Mouse (Mus musculus): ENCODE results near the gene Rfpl4b. TPM values are rescaled to one million over a fixed set of nuclear protein-coding genes. Genes with fewer than 3 reads are reported as not detected.
"Not testable (repeated sequence)": the region's sequence is repeated elsewhere in the genome, so short reads cannot be mapped to it uniquely, and the experiment has no call there.

Rfpl4b gene
- polyA plus RNA-seq (2012; ENCODE audit: insufficient read depth, low replicate concordance) = not detected in 2 replicates

- no peaks in the 10 kb centered on the region for H3K4me1 ChIP-seq
- H3K4me3 ChIP-seq (replicated peaks) = no peak within 1 kb of the TSS
Measured at GRCm38 (mm10) chr10:38821679-38822078, at the start of gene Rfpl4b. Gene Rfpl4b, minus strand, starts transcription at chr10:38821779.

GRCm38 (mm10) chr10:38855186-38855585 is 33.6 kb upstream of the Rfpl4b start:
- H3K4me3 ChIP-seq (replicated peaks) = no peak overlapping the region
- H3K9me3 ChIP-seq = peaks cover 3% of the 10 kb centered on the region; the same call in 1 of the 2 replicates
- no peaks in the 10 kb centered on the region for H3K27me3 ChIP-seq (replicated peaks)
- TF ChIP-seq FLI1 (IDR thresholded peaks at IDR 0.05; ENCODE audit: low read length) = no peak
- no peak for TF ChIP-seq GATA1 (IDR thresholded peaks at IDR 0.05; ENCODE audit: borderline replicate concordance, low read length)
- H3K36me3 ChIP-seq (replicated peaks; ENCODE audit: low read length) = no peaks in the 10 kb centered on the region
- H3K4me1 ChIP-seq = no peaks in the 10 kb centered on the region

More at GRCm38 (mm10) chr10:38821679-38822078, at the start of gene Rfpl4b:
- TF ChIP-seq GATA1 (IDR thresholded peaks at IDR 0.05; ENCODE audit: borderline replicate concordance, low read length) = no peak
- no peak for TF ChIP-seq FLI1 (IDR thresholded peaks at IDR 0.05; ENCODE audit: low read length)
- H3K27me3 ChIP-seq (replicated peaks) = no peaks in the 10 kb centered on the region
- peaks cover 21% of the 10 kb centered on the region for H3K9me3 ChIP-seq
- no peaks in the 10 kb centered on the region for H3K36me3 ChIP-seq (replicated peaks; ENCODE audit: low read length)

- H3K4me3 ChIP-seq (replicated peaks); H3K36me3 ChIP-seq (replicated peaks; ENCODE audit: low read length); H3K4me1 ChIP-seq; H3K27me3 ChIP-seq (replicated peaks); H3K9me3 ChIP-seq: not testable (repeated sequence)
Measured at GRCm38 (mm10) chr10:38850006-38850405, 28.4 kb upstream of the Rfpl4b start.

GRCm38 (mm10) chr10:38848884-38849499 is 27.4 kb upstream of the Rfpl4b start:
- peaks cover 3% of the 10 kb centered on the region; the same call in 1 of the 2 replicates for H3K9me3 ChIP-seq
- no peaks in the 10 kb centered on the region for H3K27me3 ChIP-seq (replicated peaks)
- TF ChIP-seq FLI1 (IDR thresholded peaks at IDR 0.05; ENCODE audit: low read length) (no peak), GATA1 (IDR thresholded peaks at IDR 0.05; ENCODE audit: borderline replicate concordance, low read length) (no peak)
- no peaks in the 10 kb centered on the region for H3K4me1 ChIP-seq
- H3K36me3 ChIP-seq (replicated peaks; ENCODE audit: low read length) = no peaks in the 10 kb centered on the region
- no peak overlapping the region for H3K4me3 ChIP-seq (replicated peaks)

GRCm38 (mm10) chr10:38848231-38848630 is 26.7 kb upstream of the Rfpl4b start:
- H3K27me3 ChIP-seq (replicated peaks) = no peaks in the 10 kb centered on the region
- TF ChIP-seq GATA1 (IDR thresholded peaks at IDR 0.05; ENCODE audit: borderline replicate concordance, low read length) = no peak
- no peak for TF ChIP-seq FLI1 (IDR thresholded peaks at IDR 0.05; ENCODE audit: low read length)
- no peaks in the 10 kb centered on the region for H3K36me3 ChIP-seq (replicated peaks; ENCODE audit: low read length)
- no peaks in the 10 kb centered on the region for H3K4me1 ChIP-seq
- H3K4me3 ChIP-seq (replicated peaks) = no peak overlapping the region
- peaks cover 3% of the 10 kb centered on the region; the same call in 1 of the 2 replicates for H3K9me3 ChIP-seq

GRCm38 (mm10) chr10:38823741-38824140 is 2.2 kb upstream of the Rfpl4b start:
- Histone ChIP-seq H3K4me3 (replicated peaks) (no peak overlapping the region), H3K9me3 (peaks cover 22% of the 10 kb centered on the region), H3K27me3 (replicated peaks) (no peaks in the 10 kb centered on the region), H3K36me3 (replicated peaks; ENCODE audit: low read length) (no peaks in the 10 kb centered on the region), H3K4me1 (no peaks in the 10 kb centered on the region)
- TF ChIP-seq FLI1 (IDR thresholded peaks at IDR 0.05; ENCODE audit: low read length) (no peak), GATA1 (IDR thresholded peaks at IDR 0.05; ENCODE audit: borderline replicate concordance, low read length) (no peak)

- Histone ChIP-seq H3K4me3 (replicated peaks) (no peak overlapping the region), H3K36me3 (replicated peaks; ENCODE audit: low read length) (no peaks in the 10 kb centered on the region), H3K4me1 (no peaks in the 10 kb centered on the region), H3K27me3 (replicated peaks) (no peaks in the 10 kb centered on the region), H3K9me3 (peaks cover 21% of the 10 kb centered on the region)
- TF ChIP-seq GATA1 (IDR thresholded peaks at IDR 0.05; ENCODE audit: borderline replicate concordance, low read length) = no peak
- no peak for TF ChIP-seq FLI1 (IDR thresholded peaks at IDR 0.05; ENCODE audit: low read length)
Measured at GRCm38 (mm10) chr10:38806056-38806455, 15.5 kb downstream of the Rfpl4b start.

- H3K9me3 ChIP-seq = peaks cover 25% of the 10 kb centered on the region
Measured at GRCm38 (mm10) chr10:38804047-38804446, 17.5 kb downstream of the Rfpl4b start.

GRCm38 (mm10) chr10:38803304-38803703 is 18.3 kb downstream of the Rfpl4b start:
- H3K9me3 ChIP-seq = peaks cover 25% of the 10 kb centered on the region
- TF ChIP-seq GATA1 (IDR thresholded peaks at IDR 0.05; ENCODE audit: borderline replicate concordance, low read length) = no peak
- no peak for TF ChIP-seq FLI1 (IDR thresholded peaks at IDR 0.05; ENCODE audit: low read length)
- no peaks in the 10 kb centered on the region for H3K27me3 ChIP-seq (replicated peaks)
- no peak overlapping the region for H3K4me3 ChIP-seq (replicated peaks)
- H3K36me3 ChIP-seq (replicated peaks; ENCODE audit: low read length) = no peaks in the 10 kb centered on the region
- H3K4me1 ChIP-seq = no peaks in the 10 kb centered on the region

More at GRCm38 (mm10) chr10:38804047-38804446, 17.5 kb downstream of the Rfpl4b start:
- TF ChIP-seq GATA1 (IDR thresholded peaks at IDR 0.05; ENCODE audit: borderline replicate concordance, low read length) (no peak), FLI1 (IDR thresholded peaks at IDR 0.05; ENCODE audit: low read length) (no peak)
- Histone ChIP-seq H3K36me3 (replicated peaks; ENCODE audit: low read length) (no peaks in the 10 kb centered on the region), H3K27me3 (replicated peaks) (no peaks in the 10 kb centered on the region), H3K4me3 (replicated peaks) (no peak overlapping the region), H3K4me1 (no peaks in the 10 kb centered on the region)

GRCm38 (mm10) chr10:38788612-38789011 is 33.0 kb downstream of the Rfpl4b start:
- H3K4me3 ChIP-seq (replicated peaks) = no peak overlapping the region
- no peaks in the 10 kb centered on the region for H3K4me1 ChIP-seq
- no peaks in the 10 kb centered on the region for H3K9me3 ChIP-seq
- TF ChIP-seq FLI1 (IDR thresholded peaks at IDR 0.05; ENCODE audit: low read length) = no peak
- no peak for TF ChIP-seq GATA1 (IDR thresholded peaks at IDR 0.05; ENCODE audit: borderline replicate concordance, low read length)
- no peaks in the 10 kb centered on the region for H3K27me3 ChIP-seq (replicated peaks)
- no peaks in the 10 kb centered on the region for H3K36me3 ChIP-seq (replicated peaks; ENCODE audit: low read length)

Other genes with a start within 250 kb of the Rfpl4b start
- gene Lama4, start 143.7 kb upstream of the Rfpl4b start, polyA plus RNA-seq (2012; ENCODE audit: insufficient read depth, low replicate concordance) = not detected in 2 replicates

Measured in megakaryocyte, embryonic 14.5 days (primary cell).